Mouse (Mus musculus): ENCODE measurements around the gene BC067074.

The BC067074 gene

DNA sequence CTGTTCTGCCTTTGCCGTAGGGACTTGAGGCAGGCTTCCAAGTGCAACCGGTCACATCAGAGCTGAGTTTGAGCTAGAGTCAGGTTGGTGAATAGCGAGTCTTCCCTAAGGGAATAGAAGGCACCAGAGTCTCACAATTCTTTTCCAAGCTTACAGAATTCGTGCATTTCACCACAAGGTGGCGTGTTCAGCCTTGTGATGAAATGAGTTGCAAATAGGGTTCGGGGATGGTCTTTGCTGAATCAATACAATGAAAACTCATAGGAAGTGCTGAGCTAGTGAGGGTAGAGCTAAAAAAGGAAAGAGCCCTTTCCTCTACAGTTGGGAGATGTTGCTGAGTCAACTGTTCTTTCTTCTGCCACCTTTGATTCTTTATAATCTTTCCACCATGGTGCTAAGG, 29.0 kb downstream of the BC067074 start:
- peak; percentile 61 for DNase-seq (ENCODE audit: low spot score)

DNA sequence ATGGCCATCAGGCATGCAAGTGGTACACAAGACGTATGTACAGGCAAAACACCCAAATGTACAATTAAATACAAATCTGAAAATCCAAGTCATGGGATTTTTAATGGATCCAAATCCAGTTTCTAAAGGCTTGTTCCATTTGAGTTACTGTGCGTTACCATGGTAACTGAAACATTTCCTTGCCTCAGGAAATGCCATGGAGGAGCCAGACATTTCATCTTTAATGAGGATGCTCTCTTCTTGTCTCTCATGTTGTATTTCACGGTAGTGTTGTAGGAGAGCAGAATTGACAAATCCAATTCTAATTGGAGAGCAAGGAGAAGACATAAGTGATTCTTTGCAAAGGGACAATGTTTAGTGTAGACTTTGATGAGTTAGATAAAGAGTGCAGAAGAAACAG, 31.3 kb downstream of the BC067074 start:
- no peak for DNase-seq (ENCODE audit: low spot score)

DNA sequence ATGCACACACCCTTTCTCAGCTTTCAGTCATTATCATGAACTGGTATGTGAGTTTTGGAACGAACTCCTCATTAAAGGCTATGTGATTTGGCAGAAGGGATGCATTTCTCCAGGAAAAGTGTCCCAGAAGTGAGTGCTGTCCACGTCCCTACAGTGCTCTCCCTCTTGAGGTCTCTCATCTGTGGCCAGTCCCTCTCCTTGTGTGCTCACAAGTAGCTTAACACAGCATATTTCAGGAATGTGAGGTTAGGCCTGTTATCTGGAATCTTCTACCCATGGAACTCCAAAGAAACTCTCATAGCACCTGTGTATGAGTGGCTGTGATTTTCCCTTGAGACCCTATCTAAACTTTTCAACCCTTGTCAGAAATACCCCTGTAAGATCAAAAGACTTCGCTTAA, 32.7 kb downstream of the BC067074 start:
- no peak for DNase-seq (ENCODE audit: low spot score)

DNA sequence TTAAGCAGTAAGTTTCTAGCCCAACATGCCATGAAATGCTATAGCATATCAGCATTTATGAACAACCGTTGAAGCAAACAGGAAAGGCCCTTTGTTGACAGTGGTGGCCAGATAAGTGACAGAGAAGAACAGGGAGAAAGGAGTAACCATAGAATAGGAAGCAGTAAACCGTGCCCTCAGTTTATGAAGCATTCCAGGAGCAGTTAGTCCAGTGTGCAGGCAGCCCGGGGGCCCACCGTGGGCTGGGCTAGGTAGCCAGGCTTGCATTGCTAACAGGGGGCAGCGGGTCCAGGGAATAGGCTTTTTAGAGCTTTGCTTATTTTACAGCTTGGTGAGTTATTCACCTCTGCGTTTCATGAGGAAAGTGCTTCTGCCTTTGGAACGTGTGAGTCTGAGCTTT, 39.3 kb downstream of the BC067074 start:
- DNase-seq (ENCODE audit: low spot score), result no peak

DNA sequence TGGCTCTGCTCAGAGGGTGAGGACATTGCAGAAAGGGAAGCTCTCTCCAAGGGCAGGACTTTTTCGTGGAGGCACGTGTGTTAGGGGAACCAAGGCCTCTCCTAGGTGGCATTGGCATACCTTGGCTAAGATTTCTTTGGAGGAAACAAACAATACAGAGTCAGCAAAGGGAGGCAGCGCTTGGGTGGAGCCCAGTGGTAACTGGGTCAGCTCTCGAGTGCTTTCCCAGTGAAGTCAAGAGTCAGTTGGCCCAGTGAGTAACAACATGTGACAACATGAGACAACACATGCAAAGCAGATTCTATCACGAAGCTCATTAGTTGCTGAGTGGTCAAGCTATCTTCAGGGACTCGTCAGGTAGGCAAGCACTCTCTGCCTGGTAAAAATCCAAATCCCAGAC, 40.4 kb downstream of the BC067074 start:
- DNase-seq (ENCODE audit: low spot score), result no peak

DNA sequence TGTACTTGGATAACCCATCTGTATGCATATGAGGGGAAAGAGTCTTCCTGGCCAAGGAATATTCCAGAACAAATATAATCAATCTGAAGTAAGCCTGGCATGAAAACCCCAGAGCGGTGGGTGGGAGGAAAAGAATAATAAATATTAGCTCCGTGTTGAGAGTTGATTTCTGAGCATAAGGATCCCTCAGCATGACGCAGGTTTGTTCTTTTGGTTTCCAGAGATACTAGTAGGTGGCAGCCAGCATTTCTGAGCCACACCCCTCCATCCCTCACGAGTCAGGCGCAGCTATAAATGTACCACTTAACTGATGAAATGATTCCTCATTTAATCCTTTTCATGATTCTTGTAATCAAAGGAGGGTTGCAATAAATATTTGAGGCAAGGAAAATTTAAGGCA, 41.0 kb downstream of the BC067074 start:
- DNase-seq (ENCODE audit: low spot score), result no peak

DNA sequence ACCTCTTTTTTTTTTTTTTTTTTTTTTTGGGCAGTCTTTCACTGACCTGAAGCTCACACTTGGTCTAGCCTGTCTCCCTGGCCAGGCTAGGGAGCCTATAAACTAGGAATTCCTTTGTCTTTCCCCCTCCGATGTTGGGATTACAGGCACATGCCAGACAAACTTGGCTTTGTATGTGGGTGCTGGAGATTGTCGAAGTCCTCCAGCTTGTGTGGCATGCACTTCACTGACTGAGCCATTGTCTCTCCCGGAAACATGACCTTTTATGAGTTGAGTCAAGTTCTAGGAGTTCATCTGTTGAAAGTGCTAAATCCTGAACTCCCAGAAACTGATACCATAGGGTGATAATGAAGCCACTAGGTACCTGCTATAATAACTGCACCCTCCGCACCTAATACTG, 41.8 kb downstream of the BC067074 start:
- no peak for DNase-seq (ENCODE audit: low spot score)

DNA sequence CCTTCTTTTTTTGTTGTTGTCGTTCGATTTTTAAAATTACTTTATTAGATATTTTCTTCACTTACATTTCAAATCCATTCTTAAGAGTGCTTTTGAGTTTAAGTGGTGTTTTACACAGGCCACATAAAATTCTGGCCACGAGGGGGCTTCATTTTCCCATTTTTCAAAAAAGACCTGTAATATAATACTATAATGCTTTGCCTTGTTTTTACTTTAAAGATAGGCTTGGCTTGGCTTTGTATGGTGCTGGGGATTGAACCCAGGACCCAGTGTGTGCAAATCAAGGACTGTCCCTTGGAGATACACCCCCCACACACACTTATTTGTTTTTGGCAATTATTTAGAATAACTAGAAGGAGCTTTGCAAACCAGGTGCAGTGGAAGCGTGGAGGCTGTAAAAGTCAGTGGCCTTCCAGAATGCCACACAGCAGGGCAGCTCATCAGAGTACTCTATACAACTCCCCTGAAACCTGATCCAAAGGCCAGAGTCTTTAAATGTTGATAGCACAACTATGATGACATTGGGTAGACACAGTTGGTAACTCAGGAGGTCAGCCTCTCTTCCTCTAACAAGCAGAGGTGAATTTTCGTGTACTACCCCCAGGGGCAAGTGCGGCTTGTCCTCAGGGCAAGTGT, 44.4 kb downstream of the BC067074 start:
- peak; percentile 85 for DNase-seq (ENCODE audit: low spot score)

DNA sequence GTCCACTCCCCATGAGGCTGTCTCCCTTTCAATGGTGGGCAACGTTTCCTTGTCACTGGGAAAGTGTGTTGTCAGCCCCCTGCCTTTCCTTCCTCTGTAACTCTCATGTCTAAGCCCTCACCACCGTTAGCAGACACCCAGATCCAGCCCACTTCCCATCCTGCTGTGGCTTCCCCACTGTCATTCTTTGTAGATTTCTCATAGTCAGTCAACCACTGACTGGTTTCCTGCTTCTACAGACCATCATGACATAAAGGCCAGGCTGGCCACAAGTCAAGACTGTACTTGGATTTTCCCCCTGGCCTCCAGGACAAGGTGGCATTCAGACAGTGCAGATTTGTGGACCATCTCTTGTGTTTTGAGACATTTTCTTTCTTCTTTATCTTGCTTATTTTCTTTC, 47.7 kb downstream of the BC067074 start:
- no peak for DNase-seq (ENCODE audit: low spot score)

DNA sequence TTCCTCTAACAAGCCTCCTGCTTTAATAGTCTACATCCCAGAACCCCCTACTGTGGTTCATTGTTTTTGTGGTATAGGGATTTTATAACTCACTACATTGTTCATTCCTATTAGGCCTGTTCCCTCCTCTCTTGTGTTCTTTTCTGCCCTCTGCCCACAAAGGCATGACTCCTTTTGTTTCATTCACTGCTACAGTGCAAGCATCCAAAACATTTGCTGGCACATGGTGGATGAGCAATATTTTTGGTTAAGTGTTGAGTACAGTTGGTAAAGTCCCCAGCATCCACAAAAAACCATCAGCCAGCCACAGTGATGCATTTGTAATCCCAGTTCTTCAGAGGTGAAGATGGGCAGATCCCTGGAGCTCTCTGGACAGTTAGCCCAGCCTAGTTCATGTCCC, 48.2 kb downstream of the BC067074 start:
- DNase-seq (ENCODE audit: low spot score), result no peak

DNA sequence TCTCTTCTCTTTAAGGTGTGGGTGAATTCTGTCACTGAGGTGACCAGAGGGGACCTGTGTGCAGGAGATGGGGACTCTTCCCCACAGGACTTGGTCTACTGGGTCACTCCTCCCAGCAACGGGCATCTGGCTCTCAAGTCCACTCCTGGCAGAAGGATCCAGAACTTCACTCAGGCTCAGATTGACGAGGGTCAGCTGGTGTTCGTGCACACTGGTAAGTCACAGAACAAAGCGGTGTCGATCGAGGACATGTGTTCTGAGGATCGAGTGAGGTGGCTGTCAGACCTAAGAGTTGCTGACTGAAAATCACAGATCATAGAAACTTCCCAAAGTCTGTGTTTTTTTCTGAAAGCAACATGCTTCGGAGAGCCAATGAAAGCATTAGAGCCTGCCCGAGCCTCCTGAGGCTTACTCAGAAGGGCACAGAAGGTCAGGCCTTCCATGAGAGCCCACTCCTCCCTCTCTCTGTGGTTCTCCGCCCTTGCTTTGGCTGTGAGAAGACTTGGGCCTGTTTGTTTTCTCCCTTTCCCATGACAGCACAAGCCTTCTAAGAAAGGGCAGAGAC, 49.5 kb downstream of the BC067074 start:
- DNase-seq (ENCODE audit: low spot score), result no peak

DNA sequence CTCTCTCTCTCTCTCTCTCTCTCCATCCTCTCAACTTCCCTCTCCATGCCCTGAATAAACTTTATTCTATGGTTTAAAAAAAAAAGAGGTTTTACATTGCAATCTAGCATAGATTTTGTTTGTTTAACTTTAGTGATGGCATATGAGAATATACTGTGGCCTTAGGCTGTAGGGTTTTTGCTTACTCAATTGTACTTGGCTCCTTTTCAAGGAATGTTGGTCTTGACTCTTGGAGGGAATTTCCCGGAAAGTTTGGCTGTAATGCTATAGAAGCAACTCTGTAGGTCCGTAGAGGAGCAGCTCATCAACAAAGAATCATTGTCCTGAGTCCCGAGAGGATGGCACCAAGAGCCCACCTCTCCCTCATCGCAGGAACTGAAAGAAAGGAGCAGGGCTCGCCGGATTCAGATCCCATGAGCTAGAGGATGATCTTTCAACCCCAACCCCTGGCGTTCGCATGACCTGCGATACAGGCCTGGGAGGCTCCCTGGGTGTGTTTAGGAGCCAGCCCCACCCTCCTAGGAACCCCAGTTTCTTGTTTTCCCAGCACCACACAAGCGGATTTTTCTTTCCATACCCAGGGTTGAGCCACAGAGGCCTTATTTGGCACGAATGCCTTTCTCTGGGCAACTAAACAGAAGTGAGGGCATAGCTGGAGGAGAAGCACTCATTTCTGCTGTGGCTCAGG, 57.9 kb downstream of the BC067074 start:
- peak; percentile 72 for DNase-seq (ENCODE audit: low spot score)

DNA sequence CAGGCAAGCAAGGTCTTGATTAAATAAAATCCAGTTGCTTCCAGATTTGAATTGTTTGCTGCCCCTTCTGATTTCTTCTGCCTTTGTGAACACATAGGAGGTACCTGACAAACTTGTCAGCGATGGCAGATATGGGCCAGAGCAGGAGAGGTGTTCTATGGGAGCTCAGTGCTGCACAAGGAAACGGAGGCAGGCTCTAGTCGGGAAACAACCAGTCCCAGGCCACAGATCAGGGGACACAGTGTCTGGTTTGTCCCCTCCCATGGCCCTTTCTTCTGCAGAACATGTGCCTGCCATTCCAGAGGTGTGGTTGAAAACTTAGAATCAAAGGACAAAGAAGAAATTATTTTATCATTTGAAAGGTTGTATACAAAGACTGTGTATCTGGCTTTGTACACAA, 60.6 kb downstream of the BC067074 start:
- no peak for DNase-seq (ENCODE audit: low spot score)

DNA sequence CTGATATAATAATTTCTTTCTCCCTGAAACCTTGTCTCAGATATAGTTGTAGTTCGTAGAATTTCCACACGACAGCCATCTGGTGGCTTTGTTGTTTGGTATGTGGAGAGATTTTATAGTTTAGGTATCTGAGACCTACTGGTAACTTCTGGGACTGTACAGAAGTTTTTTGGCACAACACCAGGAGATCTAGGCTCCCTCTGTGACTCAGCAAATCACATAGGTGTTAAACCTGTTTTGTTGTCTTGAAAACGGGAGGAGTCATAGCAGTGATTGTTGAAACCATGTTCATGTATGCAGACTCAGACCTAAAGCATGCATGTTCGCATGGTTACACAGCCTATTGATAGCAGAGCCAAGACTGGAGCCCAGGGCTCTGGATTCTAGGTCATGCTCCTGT, 61.0 kb downstream of the BC067074 start:
- no peak for DNase-seq (ENCODE audit: low spot score)

DNA sequence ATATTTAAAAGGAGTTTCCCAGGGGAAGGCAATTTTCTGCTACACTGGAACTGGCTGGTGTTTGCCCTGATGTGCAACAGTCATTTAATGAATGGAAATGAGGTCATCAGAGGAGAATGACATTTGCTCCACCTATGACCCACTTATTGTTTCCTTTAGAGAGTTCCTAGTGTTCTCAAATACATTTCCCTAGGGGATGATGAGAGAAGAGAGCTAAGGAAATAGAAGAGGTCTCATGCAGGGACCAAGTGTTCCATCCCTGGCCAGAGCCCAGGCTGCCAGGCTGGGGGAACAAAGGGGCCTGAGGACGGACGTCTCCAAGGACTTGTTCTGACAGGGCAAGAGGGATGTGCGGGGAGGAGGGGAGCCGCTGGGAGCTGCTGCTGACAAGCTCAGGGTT, 62.1 kb downstream of the BC067074 start:
- DNase-seq (ENCODE audit: low spot score), result peak; percentile 68

DNA sequence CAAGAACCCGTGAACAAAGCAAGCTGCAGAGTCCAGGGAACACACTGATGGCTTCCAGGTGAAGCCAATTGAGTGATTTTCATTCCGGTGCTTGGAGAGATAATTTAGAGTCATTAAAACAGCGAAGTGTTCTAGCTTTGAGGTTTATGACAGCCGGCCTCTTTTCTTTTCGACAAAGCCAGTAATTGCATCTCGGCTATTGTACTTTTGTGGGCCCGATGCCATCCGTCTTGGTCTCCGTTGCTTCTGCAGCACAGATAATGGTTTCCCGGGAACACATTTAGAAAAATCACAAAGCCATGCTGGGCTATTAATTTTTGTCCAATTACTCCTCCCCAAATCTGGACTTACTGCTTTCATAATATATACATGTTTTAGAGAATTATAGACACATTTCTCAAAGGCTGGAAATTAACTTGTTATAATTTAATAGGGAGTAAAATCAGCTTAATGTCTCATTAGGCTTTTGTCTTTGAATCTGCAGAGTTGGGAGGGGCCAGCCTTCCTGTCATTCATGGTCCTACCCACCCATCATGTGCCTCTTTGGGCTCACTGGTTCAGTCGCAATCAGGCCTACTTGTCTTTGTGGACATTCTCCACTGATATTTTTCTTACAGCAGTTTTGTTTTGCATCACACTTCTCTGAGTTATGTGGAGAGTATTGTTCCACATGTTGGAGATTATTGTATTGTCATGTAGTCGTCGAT, 64.6 kb downstream of the BC067074 start:
- DNase-seq (ENCODE audit: low spot score), result no peak

DNA sequence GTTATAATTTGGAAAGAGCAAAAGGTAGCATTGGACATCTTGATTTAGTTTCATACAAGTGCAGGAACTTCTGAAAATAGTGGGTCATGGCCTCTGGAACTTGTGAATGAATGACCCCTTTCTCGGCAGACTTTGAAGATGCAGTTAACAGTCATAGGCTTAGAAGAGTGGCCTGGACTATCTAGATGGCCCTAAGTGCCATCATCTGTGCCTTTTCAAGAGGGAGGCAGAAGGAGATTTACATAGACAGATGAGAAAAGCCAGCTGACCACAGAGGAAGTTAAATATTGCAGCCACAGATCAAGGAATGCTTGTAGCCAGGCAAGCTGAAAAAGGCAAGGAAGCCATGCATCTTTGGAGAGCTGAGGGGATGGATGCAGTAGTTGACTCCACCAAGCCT, 66.7 kb downstream of the BC067074 start:
- DNase-seq (ENCODE audit: low spot score), result no peak

DNA sequence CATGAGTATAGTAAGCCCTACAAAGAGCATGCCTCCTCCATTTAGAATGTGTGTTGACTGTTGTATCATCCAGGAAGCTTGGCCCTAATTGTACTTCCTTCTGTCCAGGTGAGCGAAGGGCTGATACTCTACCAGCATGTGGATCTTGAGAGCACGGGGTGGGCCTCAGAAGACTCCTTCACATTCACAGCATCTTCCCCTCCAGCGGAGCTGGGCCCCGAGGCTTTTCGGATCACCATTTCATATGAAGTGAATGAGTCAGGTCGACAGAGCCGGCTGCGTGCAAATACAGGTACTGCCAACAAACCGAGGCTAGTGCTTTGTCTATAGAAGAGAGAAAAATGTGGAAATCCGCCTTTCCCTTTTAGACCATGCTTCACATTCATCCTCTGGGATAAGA, 73.0 kb downstream of the BC067074 start:
- DNase-seq (ENCODE audit: low spot score), result no peak

DNA sequence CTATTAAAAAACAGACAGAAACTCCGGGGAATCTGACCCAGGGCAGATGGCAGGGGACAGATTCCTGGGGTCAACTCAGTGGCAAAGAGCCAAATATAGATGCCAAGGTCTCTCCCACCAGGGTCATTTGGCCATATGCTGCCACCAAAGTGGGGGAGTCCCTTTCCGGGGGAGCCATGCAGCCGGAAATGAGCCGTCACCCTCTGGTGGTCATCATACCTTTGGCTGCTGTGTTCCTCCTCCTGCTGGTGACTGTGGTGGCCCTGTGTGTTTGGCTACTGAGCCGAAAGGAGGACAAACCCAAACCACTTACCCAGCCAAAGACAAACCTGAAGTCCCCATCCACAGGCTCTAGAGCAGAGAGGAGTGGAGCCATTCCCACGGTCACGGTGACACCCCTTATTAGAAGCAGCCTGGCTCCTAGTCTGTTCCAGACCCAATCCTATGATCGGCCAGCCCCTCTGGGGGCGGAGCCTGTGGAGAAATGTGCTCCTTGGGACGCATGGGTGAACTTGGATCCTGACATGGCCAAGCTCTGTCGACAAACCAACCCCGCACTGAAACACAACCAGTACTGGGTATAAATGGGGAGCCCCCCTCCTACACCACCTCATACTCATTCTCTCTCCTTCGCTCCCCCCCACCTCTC, 76.1 kb downstream of the BC067074 start:
- no peak for DNase-seq (ENCODE audit: low spot score)

DNA sequence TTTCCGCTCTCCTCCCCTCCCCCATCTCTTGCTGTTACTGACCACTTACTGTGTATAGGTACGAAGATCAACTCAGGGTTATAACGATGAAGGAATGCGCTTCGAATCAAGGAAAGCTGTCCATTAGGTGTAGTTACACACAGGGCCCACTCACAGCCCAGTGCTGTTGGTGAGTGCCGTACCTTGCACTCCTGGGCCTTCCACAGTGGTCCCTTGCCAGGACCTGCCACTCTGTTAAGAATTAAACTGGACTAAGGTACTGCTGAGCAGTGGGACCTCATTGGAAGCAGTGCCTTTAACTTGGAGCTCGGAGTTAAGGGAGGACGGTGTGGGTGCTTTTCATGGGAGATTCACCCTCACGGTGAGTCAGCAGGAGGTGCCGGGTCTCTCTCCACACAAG, 76.7 kb downstream of the BC067074 start:
- no peak for DNase-seq (ENCODE audit: low spot score)

DNA sequence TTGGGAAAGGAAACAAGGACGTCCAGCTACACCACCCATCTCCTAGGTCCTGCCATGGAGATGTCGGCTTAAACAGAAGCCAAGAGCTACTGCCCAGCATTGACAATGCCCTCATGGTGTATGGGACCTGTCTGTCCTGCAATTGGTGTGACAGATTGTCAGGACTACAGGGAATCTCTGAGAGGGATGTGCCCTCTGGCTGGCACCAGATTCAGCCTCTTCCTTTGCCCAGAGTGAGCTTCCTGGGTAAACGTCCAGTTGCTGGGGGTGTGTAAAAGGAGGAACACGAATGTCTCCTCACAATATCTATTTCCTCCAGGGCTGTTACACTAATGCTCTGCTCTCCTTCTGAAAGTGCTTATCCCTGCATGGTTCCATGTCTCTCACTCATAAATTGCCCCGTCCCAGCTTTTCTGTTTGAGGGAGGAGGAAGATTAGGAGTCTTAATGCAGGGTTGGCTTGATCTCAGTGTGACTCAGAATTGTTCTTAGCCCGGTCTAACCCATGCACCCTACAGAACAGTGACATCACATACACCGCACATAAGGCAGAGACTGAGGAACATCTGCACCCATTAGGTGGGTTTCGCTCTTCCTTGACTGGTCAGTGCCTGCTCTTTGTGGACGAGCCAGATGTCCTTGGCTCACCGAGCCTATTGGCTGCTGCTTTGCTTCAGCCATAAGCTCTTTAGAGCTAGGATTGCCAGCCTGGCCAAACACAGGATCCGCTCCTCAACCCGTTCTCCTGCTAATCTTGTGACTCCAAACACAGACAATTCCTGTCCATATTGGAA, 80.5 kb downstream of the BC067074 start:
- DNase-seq (ENCODE audit: low spot score), result no peak

DNA sequence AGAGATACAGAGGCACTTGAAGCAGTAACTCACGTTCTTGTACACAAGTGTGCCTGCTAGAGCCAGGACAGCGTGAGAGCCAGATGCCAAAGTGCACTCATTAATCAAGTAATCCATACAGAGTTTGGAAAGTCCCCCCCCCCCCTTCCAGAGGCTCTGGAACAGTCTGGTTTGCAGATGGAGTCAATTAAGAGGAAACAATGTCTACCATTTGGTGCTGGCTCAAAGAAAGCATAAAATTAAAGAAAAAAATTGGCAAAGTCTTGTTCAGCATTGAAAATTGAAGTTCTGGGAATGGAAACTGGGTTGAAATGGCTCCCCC, 81.1 kb downstream of the BC067074 start:
- DNase-seq (ENCODE audit: low spot score), result peak; percentile 37
